Mouse (Mus musculus): Measurements from ENCODE around the gene Mpped2. TPM values are rescaled to one million over a fixed set of nuclear protein-coding genes. Genes with fewer than 3 reads are reported as not detected.

Mpped2 gene
- total RNA-seq, 1 experiment from 2014 or later: not detected

DNA sequence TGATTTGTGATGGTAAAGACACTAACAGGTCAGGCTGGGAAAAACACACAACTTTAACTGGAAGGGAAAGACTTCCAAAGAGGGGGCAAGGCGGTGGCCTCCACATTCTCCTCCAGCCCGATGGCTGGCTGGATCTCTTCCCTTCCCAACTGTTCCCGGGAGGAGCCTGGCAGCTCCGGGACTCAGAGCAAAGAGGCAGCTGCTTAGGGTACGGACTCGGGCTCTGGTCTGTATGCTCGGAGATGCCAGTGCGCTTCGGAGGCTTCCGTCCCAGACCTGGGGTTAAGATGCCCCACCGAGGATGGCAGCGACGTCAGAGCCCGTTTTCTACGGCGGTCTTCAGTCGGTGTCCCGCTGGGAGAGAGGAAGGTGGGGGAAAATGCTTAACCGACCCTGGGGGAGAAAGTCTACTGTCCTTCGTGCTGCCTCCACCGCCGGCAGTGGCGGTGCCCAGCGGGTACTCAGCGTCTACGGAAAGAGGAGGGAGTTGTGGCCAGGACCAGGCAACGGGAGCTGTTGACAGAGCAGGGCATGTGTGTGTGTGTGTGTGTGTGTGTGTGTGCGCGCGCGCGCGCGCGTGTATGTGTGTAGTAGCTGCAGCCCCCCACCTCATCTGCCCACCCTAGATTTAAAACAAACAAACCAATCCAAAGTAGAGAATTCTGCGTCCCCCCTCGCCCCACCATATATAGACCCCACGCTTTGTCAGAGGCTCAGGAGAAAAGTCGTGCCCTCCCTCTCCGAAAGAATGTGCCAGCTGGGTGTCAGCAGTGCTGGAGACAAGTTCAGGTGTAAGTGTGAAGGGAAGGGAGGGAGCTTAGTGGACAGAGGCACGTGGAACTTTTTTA is 2.0 kb downstream of the Mpped2 start:
- no peak for ATAC-seq (ENCODE audit: extremely low read depth, insufficient number of reproducible peaks, low FRiP score, poor library complexity, severe bottlenecking)

DNA sequence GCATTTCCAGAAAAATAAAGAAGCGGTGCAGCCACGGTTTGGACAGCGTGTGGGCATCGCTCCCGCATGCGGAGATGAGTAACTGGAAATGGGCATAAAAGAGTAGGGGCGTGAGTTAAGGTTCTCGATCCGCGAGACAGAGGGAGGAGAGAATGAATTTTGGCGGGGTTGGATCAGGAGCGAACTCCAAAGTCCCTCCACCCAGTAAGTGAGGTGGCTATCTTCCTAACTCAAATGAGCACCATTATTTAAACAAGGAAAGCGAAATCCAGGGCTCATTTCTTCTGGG is 2.6 kb downstream of the Mpped2 start:
- ATAC-seq (ENCODE audit: extremely low read depth, insufficient number of reproducible peaks, low FRiP score, poor library complexity, severe bottlenecking): no peak

DNA sequence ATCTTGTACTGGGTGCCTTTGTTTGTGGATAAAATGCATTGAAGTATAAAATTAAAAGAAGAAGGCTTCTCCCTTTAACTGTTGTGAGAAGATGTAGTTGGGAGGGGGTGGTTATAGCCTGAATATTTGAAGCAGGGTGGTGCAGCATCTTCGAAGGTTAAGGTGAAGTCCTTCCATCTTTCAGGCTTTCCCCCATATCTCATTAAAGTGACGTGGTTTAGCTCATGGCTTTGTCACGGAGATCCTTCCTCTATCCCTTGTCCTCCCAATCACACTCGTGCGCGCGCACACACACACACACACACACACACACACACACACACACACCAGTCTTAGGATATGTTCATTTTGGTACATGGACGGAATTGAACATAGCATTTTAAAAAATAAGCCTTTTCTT is 3.3 kb downstream of the Mpped2 start:
- no peak for ATAC-seq (ENCODE audit: extremely low read depth, insufficient number of reproducible peaks, low FRiP score, poor library complexity, severe bottlenecking)

DNA sequence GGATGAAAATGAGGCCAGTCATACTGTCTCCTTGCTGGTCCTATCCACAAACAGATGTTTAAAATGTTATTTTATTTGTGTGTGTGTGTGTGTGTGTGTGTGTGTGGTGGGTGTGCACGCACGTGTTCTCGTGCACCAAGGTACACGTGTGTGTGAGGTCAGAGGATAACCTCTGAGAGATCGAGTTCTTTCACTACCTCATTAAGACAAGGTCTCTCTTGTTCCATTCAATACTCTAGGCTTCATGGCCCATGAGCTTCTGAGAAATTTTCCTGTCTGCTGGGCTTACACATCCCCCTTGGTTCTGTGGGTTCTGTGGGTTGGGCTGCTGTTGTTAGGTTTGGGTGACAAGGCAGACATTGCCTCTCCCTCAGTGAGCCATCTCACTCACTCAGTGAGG is 12.6 kb downstream of the Mpped2 start:
- ATAC-seq (ENCODE audit: extremely low read depth, insufficient number of reproducible peaks, low FRiP score, poor library complexity, severe bottlenecking): no peak

DNA sequence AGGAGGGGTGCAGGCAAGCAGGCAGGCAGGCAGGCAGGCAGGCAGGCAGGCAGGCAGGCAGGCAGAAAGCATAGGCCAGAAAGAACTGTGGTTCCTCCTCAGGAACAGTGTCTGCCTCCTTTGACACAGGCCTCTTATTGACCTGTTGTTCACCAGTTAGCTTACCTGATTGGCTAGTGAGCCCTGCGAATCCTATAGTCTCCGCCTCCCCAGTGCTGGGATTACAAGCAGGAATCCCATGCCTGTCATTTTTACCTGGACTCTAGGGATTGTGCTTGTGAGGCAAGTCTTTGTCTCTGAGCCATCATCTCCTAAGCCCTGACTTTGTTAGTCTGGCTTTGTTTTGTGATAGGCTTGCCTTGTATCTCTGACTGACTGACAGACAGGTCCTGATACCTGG is 14.1 kb downstream of the Mpped2 start:
- no peak for ATAC-seq (ENCODE audit: extremely low read depth, insufficient number of reproducible peaks, low FRiP score, poor library complexity, severe bottlenecking)

DNA sequence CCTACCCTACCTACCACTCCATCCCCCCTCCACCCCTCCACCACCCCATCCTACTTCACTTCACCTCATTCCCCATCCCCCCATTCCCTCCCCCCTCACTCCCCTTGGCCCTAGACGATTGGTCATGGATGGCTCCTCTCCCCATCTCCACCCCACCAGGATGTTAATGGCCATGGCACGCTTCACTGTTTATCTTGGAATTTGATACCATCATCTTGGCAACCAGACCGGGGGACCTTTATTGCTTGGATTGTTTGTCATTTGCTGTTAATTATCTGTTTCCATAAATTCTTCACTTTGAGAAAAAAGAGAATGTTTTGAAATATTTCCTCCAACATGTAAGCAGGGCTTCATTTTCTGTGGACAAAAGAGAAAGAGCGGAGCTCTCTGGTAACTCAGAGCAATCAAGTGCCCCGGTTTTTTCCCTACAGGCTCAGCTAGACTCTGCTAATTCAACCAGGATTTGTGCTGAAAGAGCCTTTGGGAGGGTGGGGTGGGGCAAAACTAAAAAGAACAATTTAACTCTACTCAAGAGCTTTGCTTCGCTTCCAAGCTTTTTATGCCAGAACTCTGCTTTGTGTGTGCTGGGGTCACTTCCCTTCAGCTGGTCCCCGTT is 17.9 kb downstream of the Mpped2 start:
- no peak for ATAC-seq (ENCODE audit: extremely low read depth, insufficient number of reproducible peaks, low FRiP score, poor library complexity, severe bottlenecking)

DNA sequence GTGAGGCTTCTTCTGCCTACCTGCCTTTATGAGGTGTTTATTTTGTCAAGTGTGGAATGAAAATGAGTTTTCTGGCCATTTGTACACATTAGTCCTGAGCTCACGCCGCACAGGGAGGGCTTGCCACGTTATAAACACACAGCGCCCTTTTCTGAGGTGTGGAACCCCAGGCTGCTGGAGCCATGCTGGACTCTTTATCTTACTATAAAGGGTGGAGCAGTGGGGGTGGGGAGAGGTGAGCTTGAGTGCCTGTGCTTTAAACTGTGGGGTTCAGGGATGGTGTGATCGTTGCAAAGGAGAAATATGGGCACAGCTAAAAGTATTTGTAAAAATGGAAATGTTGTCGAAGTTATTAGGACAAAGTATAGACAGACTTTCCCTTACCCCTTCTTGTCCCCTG is 18.4 kb downstream of the Mpped2 start:
- ATAC-seq (ENCODE audit: extremely low read depth, insufficient number of reproducible peaks, low FRiP score, poor library complexity, severe bottlenecking): no peak

DNA sequence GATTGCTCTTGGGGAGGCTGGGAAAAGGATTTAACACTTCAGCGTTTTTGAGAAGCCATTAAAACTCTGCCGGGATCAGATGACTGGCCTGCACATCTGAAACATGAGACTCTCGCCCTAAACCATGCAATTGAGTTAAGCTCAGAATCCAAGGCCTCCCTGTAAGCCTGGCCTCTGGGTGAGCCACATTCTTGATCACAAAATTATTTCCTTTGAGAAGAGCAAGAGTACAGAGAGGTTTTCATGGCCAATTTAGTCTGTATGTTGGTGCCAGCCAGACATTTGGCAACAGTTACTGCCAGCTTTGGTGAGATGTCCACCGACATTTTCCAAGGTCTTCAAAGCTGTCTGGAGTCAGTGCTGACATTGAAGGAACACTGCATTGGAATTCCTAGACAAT is 20.1 kb downstream of the Mpped2 start:
- ATAC-seq (ENCODE audit: extremely low read depth, insufficient number of reproducible peaks, low FRiP score, poor library complexity, severe bottlenecking): no peak

DNA sequence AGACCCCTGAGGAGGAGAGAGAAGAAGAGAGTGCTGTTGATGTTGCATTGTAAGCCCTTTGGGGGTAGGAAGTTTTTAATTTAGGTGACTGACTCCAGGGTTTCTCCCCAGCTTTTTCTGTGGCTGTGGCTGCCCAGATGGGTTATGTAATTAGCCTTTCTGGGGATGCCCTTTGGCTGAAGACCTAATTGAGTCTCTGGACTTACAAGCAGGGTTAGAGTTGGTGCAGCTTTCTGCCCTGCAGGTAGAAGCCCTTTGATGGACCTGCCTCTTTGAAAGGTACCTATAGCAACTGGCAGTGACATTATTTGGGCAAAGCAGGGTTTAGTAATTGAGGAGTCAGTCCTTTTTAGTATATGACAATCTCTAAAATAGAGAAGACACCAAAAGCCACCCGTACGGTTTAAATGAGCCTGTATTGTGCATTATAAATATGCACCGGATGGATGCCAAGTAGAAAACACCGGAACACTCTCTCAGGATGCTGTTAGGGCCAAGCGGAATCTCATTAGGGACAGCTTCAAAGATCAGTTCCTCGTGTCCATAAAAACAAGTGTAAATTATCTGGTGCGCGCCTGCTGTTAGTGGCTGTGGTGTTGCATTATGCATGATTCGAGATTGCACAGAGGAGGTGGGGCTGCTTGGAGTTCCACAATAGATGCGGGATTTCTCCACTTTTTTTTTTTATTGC is 22.8 kb downstream of the Mpped2 start:
- ATAC-seq (ENCODE audit: extremely low read depth, insufficient number of reproducible peaks, low FRiP score, poor library complexity, severe bottlenecking): no peak

DNA sequence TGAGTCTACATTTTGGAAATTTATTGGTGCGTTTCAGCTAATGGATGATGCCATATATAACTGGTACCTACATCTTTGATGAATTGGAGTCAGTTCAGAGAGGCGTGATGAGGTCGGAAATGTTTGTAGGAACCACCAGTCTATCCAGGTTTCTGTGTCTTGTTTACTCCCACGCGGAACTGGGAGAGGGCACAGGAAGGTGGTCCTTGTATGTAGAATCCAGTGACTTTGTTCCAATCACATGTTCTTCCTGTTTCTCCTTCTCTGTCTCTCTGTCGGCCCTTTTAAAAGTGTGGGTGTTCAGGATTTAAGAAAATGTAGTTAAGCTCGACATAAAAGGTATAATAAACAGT is 23.3 kb downstream of the Mpped2 start:
- ATAC-seq (ENCODE audit: extremely low read depth, insufficient number of reproducible peaks, low FRiP score, poor library complexity, severe bottlenecking): no peak

DNA sequence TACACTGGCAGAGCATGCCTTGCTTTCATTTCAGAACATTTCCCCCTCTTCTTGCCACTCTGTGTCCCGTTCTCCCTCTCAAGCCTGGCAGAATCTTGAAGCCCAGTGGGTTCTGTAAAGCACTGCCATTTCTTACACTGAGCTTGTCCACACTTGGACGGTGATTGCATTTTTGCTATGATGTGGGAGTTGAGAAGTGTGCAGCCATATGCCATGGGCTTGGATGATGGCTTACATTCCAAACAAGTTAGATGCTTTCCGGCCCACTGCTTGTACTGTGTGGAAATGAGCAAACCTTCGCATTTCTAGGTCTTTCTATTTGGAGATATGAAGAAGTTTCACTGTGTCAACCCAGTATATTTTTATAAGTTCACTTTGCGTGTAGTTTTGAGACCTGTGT is 25.8 kb downstream of the Mpped2 start:
- no peak for ATAC-seq (ENCODE audit: extremely low read depth, insufficient number of reproducible peaks, low FRiP score, poor library complexity, severe bottlenecking)

DNA sequence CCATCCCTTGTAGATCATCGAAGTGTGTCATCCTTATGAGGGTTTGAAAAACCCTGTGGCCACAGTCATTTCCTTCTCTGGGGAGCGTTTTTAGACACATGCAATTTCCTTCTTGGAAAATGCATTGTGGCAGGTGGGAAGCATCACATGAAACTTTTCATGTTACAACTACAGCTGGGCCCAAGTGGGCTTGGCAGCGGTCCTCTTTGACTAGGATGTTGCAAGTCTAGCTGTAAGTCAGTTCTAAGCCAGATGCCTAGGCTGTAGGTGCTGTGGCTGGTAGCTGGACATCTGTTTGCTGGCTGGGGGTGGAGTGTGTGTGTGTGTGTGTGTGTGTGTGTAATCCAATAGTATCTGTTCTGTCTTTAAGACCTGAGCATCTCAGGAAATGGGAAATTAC is 26.4 kb downstream of the Mpped2 start:
- no peak for ATAC-seq (ENCODE audit: extremely low read depth, insufficient number of reproducible peaks, low FRiP score, poor library complexity, severe bottlenecking)

DNA sequence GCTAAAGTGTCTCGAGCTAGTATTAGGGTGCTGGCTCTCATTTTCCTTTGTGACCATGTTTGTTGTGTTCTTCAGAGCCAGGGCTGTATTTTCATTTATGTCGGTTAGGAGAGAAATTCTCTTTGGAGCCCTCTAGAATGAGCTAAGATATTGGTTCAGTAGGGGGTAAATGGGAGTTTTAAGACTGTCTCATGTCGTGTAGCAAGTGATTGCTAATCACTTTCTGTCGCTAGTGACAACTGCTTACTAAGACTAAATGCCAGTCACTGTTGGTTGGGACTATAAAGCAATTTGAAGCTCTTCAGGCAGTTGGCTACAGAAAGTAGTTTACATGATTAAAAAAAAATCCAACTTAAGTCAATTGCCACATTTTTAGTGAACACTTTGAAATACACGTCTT is 27.6 kb downstream of the Mpped2 start:
- no peak for ATAC-seq (ENCODE audit: extremely low read depth, insufficient number of reproducible peaks, low FRiP score, poor library complexity, severe bottlenecking)

DNA sequence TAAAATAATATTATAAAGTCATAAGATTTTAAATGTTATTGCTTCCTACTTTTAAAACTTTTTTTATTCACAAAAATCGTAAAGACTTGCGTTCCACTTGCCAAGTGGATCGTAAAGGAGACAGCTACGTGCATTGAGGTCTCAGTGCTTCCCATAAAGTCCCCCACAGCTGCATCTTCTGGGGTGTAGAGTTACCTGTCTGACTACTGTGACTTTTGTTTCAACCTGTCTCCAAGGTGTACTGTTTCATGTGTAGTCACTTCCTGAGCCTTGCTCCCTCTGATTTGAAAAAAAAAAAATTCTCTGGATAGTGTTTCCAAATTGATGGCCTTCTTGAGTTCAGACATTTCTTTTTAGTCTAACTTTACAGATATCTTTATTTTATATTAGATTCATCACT is 29.0 kb downstream of the Mpped2 start:
- no peak for ATAC-seq (ENCODE audit: extremely low read depth, insufficient number of reproducible peaks, low FRiP score, poor library complexity, severe bottlenecking)

DNA sequence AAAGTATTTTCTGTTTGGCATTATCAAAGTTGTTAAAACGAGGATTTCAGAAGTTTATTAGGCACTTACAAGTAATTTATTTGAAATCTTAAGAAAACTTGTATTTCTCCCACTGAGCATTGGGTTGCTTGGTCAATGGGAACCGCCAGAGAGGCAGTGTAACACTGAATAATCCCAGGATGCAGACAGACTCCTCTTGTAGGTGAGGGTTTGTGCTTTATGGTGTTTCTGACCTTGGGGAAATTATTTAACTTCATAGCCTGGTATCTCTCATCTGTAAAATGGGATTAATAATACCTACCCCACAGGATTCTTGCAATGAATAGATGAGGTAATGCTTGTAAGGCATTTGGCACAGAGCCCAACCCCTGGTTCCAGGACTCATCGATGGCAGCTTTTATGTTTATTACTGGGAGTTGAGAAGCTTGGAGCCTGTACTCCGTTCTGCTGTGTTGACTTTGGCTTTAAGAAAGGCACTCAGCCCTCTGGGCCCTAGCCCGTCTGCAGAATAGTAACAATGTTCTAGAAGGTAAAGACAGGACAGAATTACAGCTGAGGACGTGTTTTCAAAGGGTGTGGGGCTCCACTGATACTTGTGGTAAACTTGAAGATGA is 37.0 kb downstream of the Mpped2 start:
- ATAC-seq (ENCODE audit: extremely low read depth, insufficient number of reproducible peaks, low FRiP score, poor library complexity, severe bottlenecking): no peak

DNA sequence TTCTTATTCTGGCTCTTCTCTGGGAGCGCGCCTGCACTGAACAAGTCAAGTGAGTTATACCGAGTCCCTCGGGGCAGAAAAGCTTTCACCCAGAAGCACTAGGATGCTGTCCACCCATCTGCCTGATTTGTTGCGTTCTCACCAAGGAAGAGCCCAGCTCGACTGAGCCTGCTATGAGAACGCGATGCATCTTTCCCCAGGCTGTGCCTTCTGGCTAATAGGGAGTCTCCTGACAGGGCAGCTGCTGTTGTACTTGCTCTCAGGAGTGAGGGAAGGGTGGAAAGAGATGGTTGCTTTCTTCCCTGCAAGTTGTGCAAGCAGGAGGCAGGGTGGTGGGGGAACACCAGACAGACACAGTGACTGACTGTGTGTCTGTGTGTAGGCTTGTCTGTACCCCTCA is 37.5 kb downstream of the Mpped2 start:
- no peak for ATAC-seq (ENCODE audit: extremely low read depth, insufficient number of reproducible peaks, low FRiP score, poor library complexity, severe bottlenecking)

DNA sequence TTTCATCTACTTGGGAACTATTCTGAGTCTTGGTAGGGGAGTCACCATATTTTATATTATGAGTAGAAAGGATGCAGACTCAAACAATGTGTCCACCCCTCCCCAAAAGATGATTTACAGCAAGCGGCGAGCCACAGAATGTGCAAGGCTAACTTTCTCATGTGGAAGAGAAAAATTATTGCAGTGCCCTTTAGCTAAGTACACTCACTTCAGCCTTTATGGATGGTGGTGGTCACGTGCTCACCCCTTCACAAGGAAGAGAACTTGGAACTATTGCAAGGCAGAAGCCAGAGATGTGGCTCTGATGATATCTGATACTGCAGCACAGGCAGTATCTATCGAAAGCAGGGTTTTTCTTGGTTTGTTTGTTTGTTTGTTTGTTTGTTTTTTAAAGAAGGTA is 38.4 kb downstream of the Mpped2 start:
- no peak for ATAC-seq (ENCODE audit: extremely low read depth, insufficient number of reproducible peaks, low FRiP score, poor library complexity, severe bottlenecking)

DNA sequence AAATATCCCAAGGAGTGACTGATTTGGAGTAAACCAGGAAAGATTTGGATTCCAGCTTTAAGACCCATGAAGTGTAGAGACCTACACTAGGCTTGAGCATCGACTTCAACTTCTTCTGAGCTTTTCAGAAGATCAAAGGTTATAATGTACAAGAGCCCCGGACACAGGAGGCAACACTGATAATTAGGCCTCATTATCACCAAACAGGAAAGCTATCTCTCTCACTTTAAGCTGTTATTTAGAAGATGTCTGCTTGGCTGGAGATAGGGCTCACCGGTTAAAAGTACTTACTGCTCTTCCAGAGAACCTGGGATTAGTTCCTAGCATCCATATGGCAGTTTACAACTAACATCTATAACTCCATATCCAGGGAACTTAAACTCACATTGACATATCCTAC is 39.1 kb downstream of the Mpped2 start:
- ATAC-seq (ENCODE audit: extremely low read depth, insufficient number of reproducible peaks, low FRiP score, poor library complexity, severe bottlenecking): no peak

DNA sequence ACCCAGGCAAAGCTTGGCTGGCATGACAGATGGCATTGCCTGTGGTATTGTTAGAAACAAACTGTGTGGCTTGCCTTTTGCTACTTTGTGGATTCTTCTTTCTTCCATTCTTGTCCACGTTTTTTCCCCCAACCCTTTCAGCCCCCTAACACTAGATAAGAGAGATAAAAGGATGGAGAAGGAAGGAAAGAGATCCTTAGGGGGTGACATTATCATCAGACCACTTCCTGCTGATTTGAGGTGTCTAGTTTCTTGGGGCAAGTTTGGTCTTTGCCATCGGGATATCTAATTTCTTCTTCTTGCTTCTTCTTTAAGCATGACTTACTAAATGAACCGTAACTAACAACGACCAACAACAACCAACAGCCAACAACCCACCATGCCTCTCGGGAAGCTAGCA is 40.3 kb downstream of the Mpped2 start:
- no peak for ATAC-seq (ENCODE audit: extremely low read depth, insufficient number of reproducible peaks, low FRiP score, poor library complexity, severe bottlenecking)

DNA sequence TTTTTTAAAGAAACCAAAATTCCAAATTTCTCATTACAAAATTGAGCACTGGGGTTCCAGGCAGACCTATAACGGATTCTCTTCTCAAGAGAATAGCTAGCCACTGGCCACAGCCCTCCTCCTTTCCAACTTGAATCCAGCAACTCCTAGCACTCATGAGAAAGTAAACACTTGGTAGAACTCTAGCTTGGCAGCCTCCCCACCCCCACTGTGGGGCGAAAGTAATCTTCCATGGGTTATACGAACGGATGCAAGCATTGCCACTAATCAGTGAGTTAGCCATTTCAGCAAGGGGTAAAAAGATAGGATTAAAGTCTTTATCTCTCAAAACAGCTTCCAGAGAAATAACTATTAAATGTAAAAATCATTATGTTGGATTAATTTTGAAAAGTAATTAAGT is 40.9 kb downstream of the Mpped2 start:
- no peak for ATAC-seq (ENCODE audit: extremely low read depth, insufficient number of reproducible peaks, low FRiP score, poor library complexity, severe bottlenecking)
